Mouse (Mus musculus) bone marrow macrophage, adult 2 months (primary cell): ENCODE data around the gene Sertad3.

Source experiments
- CTCF ChIP-seq: IDR thresholded peaks from 2 replicates; pipeline ENCODE4 v1.5.1; 2012; ENCODE audit warnings: low read depth, mild to moderate bottlenecking, low read length, moderate library complexity
- POLR2A ChIP-seq: IDR thresholded peaks from 2 replicates; pipeline ENCODE4 v1.6.1; 2012; ENCODE audit warnings: mild to moderate bottlenecking, low read depth, low read length, borderline replicate concordance

DNA sequence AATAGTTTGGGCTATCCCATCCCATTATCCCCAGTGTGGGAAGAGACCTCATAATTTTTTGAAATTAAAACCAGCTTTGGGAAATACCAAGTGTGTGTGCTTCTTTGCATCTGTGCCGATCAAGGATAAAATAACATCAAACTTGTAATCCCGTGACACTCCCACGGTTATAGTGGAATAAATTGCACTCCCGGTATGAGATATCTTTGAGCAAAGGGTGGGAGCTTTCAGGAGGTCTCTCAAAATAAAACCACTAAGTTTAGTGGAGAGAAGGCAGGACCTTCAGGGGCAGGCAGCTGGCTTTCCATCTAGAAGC, 16.6 kb downstream of the Sertad3 start:
- TF ChIP-seq CTCF (no peak), POLR2A (no peak)
